ENCODE assay signal across 10 mouse cellular contexts in the genomic region with DNA sequence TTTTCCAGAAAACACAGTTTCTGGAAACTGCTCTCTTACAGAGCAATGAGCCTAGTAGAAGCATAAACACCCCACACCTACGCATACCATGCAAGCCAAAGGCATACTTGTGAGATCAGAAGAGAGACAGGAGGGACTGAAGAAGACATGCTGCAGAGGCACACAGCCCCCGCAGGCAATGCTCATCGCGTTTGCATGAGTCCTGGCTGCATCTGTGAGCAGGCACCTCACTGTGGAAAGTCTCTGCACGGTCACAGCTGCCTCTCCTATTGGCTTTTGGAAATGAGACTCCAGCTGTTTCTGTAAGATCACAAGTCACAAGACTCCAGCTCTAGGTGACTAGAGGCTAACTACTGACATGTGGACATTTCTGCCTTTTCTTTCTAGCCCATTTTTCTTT. TPM values are rescaled to one million over a fixed set of nuclear protein-coding genes. Genes with fewer than 3 reads are reported as not detected.
DNase-seq lines count a peak whose midpoint lies in the region; ATAC-seq and TF ChIP-seq lines count a peak whose summit lies in the region.
"Had no signal": no experiment of that assay in that cellular context is flagged by ENCODE, and none has a peak within 500 bp of the region (broad histone marks: within the 10 kb centered on the region; RNA-seq: fewer than 3 reads in every experiment).

No protein-coding gene starts in this region.

- TF ChIP-seq CTCF in kidney, postnatal 0 days (IDR thresholded peaks at IDR 0.05; ENCODE audit: low read depth): no peak

- H3K4me1 ChIP-seq in kidney, postnatal 0 days (replicated peaks; ENCODE audit: insufficient read depth, low read length): no peaks in the 10 kb centered on the region; the same call in 1 of the 2 replicates
- H3K4me1 ChIP-seq in ES-E14 (ENCODE audit: control insufficient read depth in 2 of 2, insufficient read depth in 2 of 2, low read length in 2 of 2, poor library complexity in 1 of 2): peaks cover 16 to 23% of the 10 kb centered on the region in 2 experiments; a peak in 3 of 4 replicates
- H3K4me1 ChIP-seq in liver, embryonic 16.5 days (ENCODE audit: control insufficient read depth, low read depth, low read length): peaks cover 54% of the 10 kb centered on the region
- H3K4me1 ChIP-seq in intestine, embryonic 15.5 days (replicated peaks): 0 out of 2 replicates have a peak, but pooled peaks cover 6% of the 10 kb centered on the region
- H3K4me1 ChIP-seq: heart, embryonic 15.5 days had no signal

- no peak overlapping the region for H3K27ac ChIP-seq in kidney, postnatal 0 days
- peak overlapping the region; percentile 32; the same call in 1 of the 2 replicates for H3K27ac ChIP-seq in ES-E14 (ENCODE audit: insufficient read depth, low read depth, low read length, poor library complexity, severe bottlenecking)
- H3K27ac ChIP-seq in liver, embryonic 16.5 days (ENCODE audit: low read length): peak overlapping the region; percentile 84
- no peak overlapping the region for H3K27ac ChIP-seq in intestine, embryonic 15.5 days
- H3K27ac ChIP-seq: heart, embryonic 15.5 days had no signal

- H3K9me3 ChIP-seq in kidney, postnatal 0 days (replicated peaks; ENCODE audit: low read length): no peaks in the 10 kb centered on the region
- H3K9me3 ChIP-seq in ES-E14 (ENCODE audit: control insufficient read depth, insufficient read depth, low read depth, low read length): no peaks in the 10 kb centered on the region
- H3K9me3 ChIP-seq in liver, embryonic 16.5 days (replicated peaks; ENCODE audit: control insufficient read depth, low read length): no peaks in the 10 kb centered on the region
- no peaks in the 10 kb centered on the region for H3K9me3 ChIP-seq in intestine, embryonic 15.5 days
- H3K9me3 ChIP-seq: heart, embryonic 15.5 days had no signal

- no peaks in the 10 kb centered on the region for H3K27me3 ChIP-seq in kidney, postnatal 0 days (ENCODE audit: insufficient read depth, low read length)
- H3K27me3 ChIP-seq in liver, embryonic 16.5 days (ENCODE audit: control insufficient read depth, insufficient read depth, low read depth, low read length): no peaks in the 10 kb centered on the region
- no peaks in the 10 kb centered on the region for H3K27me3 ChIP-seq in intestine, embryonic 15.5 days (replicated peaks)
- H3K27me3 ChIP-seq: heart, embryonic 15.5 days had no signal

- peak; percentile 29 for DNase-seq in kidney, postnatal 0 days (ENCODE audit: low spot score)
- no peak for DNase-seq in kidney, postnatal 14 days
- DNase-seq in ES-E14 (ENCODE audit: low read depth, low spot score): no peak
- DNase-seq: thymus, postnatal 36 days had no signal

- in situ Hi-C loops in ES-E14 (cut with MboI; ENCODE audit: low sequenced_read_pairs in 2 of 2, unreplicated experiment in 2 of 2): no loop called here

- no peaks in the 10 kb centered on the region for H3K36me3 ChIP-seq in kidney, postnatal 0 days (ENCODE audit: insufficient read depth, low read length)
- no peaks in the 10 kb centered on the region for H3K36me3 ChIP-seq in ES-E14 (ENCODE audit: control insufficient read depth, insufficient read depth, low read length, poor library complexity, severe bottlenecking)
- H3K36me3 ChIP-seq in liver, embryonic 16.5 days (ENCODE audit: control insufficient read depth, insufficient read depth): no peaks in the 10 kb centered on the region
- no peaks in the 10 kb centered on the region for H3K36me3 ChIP-seq in intestine, embryonic 15.5 days
- H3K36me3 ChIP-seq: heart, embryonic 15.5 days had no signal

- no peak overlapping the region for H3K4me2 ChIP-seq in kidney, postnatal 0 days (ENCODE audit: low read length)
- H3K4me2 ChIP-seq in liver, embryonic 16.5 days (ENCODE audit: low read depth, low read length): peak overlapping the region; percentile 70
- H3K4me2 ChIP-seq in intestine, embryonic 15.5 days (replicated peaks): no peak overlapping the region
- H3K4me2 ChIP-seq: heart, embryonic 15.5 days had no signal

- no peak overlapping the region for H3K9ac ChIP-seq in kidney, postnatal 0 days (ENCODE audit: low read depth, low read length)
- H3K9ac ChIP-seq in ES-E14 (ENCODE audit: insufficient read depth, low read depth, low read length, poor library complexity, severe bottlenecking): peak overlapping the region; percentile 0; the same call in 1 of the 2 replicates
- H3K9ac ChIP-seq in liver, embryonic 16.5 days (ENCODE audit: low read depth, low read length): peak overlapping the region; percentile 48
- no peak overlapping the region for H3K9ac ChIP-seq in intestine, embryonic 15.5 days
- H3K9ac ChIP-seq: heart, embryonic 15.5 days had no signal

- WGBS in kidney, postnatal 0 days: 16% methylated on average over 5 of the region's 5 CpGs
- WGBS in liver, embryonic 16.5 days (ENCODE audit: insufficient replicate concordance): 27% methylated on average over 5 of the region's 5 CpGs
- WGBS in intestine, embryonic 15.5 days: 13% methylated on average over 5 of the region's 5 CpGs

- no peak for ATAC-seq in kidney, postnatal 0 days (replicated peaks; ENCODE audit: low FRiP score, low read depth)
- peak; percentile 95 for ATAC-seq in frontal cortex, adult (ENCODE audit: low TSS enrichment)
- ATAC-seq in liver, embryonic 16.5 days (ENCODE audit: low read depth): no peak
- no peak for ATAC-seq in intestine, embryonic 15.5 days
- no peak for ATAC-seq in activated CD4-positive, CD25-positive, alpha-beta regulatory T cell, adult 4 months
- ATAC-seq in granulocyte monocyte progenitor cell, adult 5-6 weeks (replicated peaks; ENCODE audit: poor library complexity, severe bottlenecking): no peak

- no peak overlapping the region for H3K4me3 ChIP-seq in kidney, postnatal 0 days (replicated peaks; ENCODE audit: low read depth, low read length)
- peak overlapping the region in 1 of 2 experiments; percentile 2; a peak in 1 of 4 replicates for H3K4me3 ChIP-seq in ES-E14 (ENCODE audit: insufficient read depth in 1 of 2, low read depth in 1 of 2, low read length in 2 of 2, poor library complexity in 1 of 2, severe bottlenecking in 1 of 2)
- H3K4me3 ChIP-seq in liver, embryonic 16.5 days (ENCODE audit: low read depth, low read length): peak overlapping the region; percentile 47
- no peak overlapping the region for H3K4me3 ChIP-seq in intestine, embryonic 15.5 days (replicated peaks)
- H3K4me3 ChIP-seq: heart, embryonic 15.5 days had no signal

TF ChIP-seq in ES-E14, 5 proteins besides CTCF, POLR2A, EP300 and RAD21 (continues in another document):
- no peak for TF ChIP-seq MAFK (IDR thresholded peaks at IDR 0.05; ENCODE audit: insufficient read depth, low read depth, low read length)
- no peak for TF ChIP-seq HCFC1 (IDR thresholded peaks at IDR 0.05; ENCODE audit: borderline replicate concordance, insufficient read depth, low read length)

RNA-seq across cellular contexts. Expression of gene Gm9844, which starts 11.9 kb away (rescaled TPM):
- polyA plus RNA-seq in kidney, postnatal 0 days (2015; fragmentation: Nextera tagmentation; extraction: Ambion mirVana): 16.5 and 18.6 TPM in 2 replicates
- total RNA-seq in ES-E14 (2012; rRNA removed): 4.6 and 6.7 TPM in 2 replicates
- 1.2 and 1.4 TPM in 2 replicates for polyA plus RNA-seq in liver, embryonic 16.5 days (2015; fragmentation: Nextera tagmentation; extraction: Ambion mirVana)
- polyA plus RNA-seq in intestine, embryonic 15.5 days (2015; fragmentation: Nextera tagmentation; extraction: Ambion mirVana): 17.2 and 17.8 TPM in 2 replicates
- 10 to 100 TPM; 17.0 to 65.7 TPM for polyA plus RNA-seq in activated CD4-positive, CD25-positive, alpha-beta regulatory T cell, adult 4 months (2017; shearing (Covaris generic))
- 3.2 and 7.1 TPM in 2 replicates for total RNA-seq in granulocyte monocyte progenitor cell, adult 5-6 weeks (2014; fragmentation: Nextera tagmentation)
- 3.6 and 12.8 TPM in 2 replicates for total RNA-seq in granulocyte monocyte progenitor cell, adult 5-6 weeks (2017)

RNA-seq across cellular contexts. Expression of gene Lypd4, which starts 19.6 kb away (rescaled TPM):
- polyA plus RNA-seq in kidney, postnatal 0 days (2015; fragmentation: Nextera tagmentation; extraction: Ambion mirVana): not detected in 2 replicates
- total RNA-seq in ES-E14 (2012; rRNA removed): 0.18 TPM in 1 of 2 replicates, not detected in the other
- not detected in 2 replicates for polyA plus RNA-seq in liver, embryonic 16.5 days (2015; fragmentation: Nextera tagmentation; extraction: Ambion mirVana)
- polyA plus RNA-seq in intestine, embryonic 15.5 days (2015; fragmentation: Nextera tagmentation; extraction: Ambion mirVana): not detected in 2 replicates
- polyA plus RNA-seq in activated CD4-positive, CD25-positive, alpha-beta regulatory T cell, adult 4 months (2017; shearing (Covaris generic)): not detected
- not detected in 2 replicates for total RNA-seq in granulocyte monocyte progenitor cell, adult 5-6 weeks (2014; fragmentation: Nextera tagmentation)
- total RNA-seq in granulocyte monocyte progenitor cell, adult 5-6 weeks (2017): not detected in 2 replicates
- polyA plus RNA-seq: heart, embryonic 15.5 days had no signal

RNA-seq across cellular contexts. Expression of gene Dmrtc2, which starts 19.7 kb away (rescaled TPM):
- polyA plus RNA-seq in kidney, postnatal 0 days (2015; fragmentation: Nextera tagmentation; extraction: Ambion mirVana): 0.12 and 0.19 TPM in 2 replicates
- 0.53 and 0.54 TPM in 2 replicates for total RNA-seq in ES-E14 (2012; rRNA removed)
- polyA plus RNA-seq in liver, embryonic 16.5 days (2015; fragmentation: Nextera tagmentation; extraction: Ambion mirVana): not detected in 2 replicates
- not detected in 2 replicates for polyA plus RNA-seq in intestine, embryonic 15.5 days (2015; fragmentation: Nextera tagmentation; extraction: Ambion mirVana)
- polyA plus RNA-seq in activated CD4-positive, CD25-positive, alpha-beta regulatory T cell, adult 4 months (2017; shearing (Covaris generic)): not detected
- total RNA-seq in granulocyte monocyte progenitor cell, adult 5-6 weeks (2014; fragmentation: Nextera tagmentation): not detected in 2 replicates
- not detected in 2 replicates for total RNA-seq in granulocyte monocyte progenitor cell, adult 5-6 weeks (2017)
- polyA plus RNA-seq: heart, embryonic 15.5 days had no signal

RNA-seq across cellular contexts. Expression of gene Rps19, which starts 34.0 kb away (rescaled TPM):
- 2,933 and 3,330 TPM in 2 replicates for polyA plus RNA-seq in kidney, postnatal 0 days (2015; fragmentation: Nextera tagmentation; extraction: Ambion mirVana)
- total RNA-seq in ES-E14 (2012; rRNA removed): 2,686 and 2,786 TPM in 2 replicates
- polyA plus RNA-seq in liver, embryonic 16.5 days (2015; fragmentation: Nextera tagmentation; extraction: Ambion mirVana): 1,002 and 1,147 TPM in 2 replicates
- polyA plus RNA-seq in intestine, embryonic 15.5 days (2015; fragmentation: Nextera tagmentation; extraction: Ambion mirVana): 2,486 and 2,546 TPM in 2 replicates
- over 10,000 TPM; 11,194 to 11,919 TPM for polyA plus RNA-seq in activated CD4-positive, CD25-positive, alpha-beta regulatory T cell, adult 4 months (2017; shearing (Covaris generic))
- 4,360 and 4,453 TPM in 2 replicates for total RNA-seq in granulocyte monocyte progenitor cell, adult 5-6 weeks (2014; fragmentation: Nextera tagmentation)
- 1,417 and 1,663 TPM in 2 replicates for total RNA-seq in granulocyte monocyte progenitor cell, adult 5-6 weeks (2017)

RNA-seq across cellular contexts. Expression of gene Cd79a, which starts 47.0 kb away (rescaled TPM):
- 1.7 and 2.7 TPM in 2 replicates for polyA plus RNA-seq in kidney, postnatal 0 days (2015; fragmentation: Nextera tagmentation; extraction: Ambion mirVana)
- total RNA-seq in ES-E14 (2012; rRNA removed): 1.3 and 1.5 TPM in 2 replicates
- 10.5 and 13.9 TPM in 2 replicates for polyA plus RNA-seq in liver, embryonic 16.5 days (2015; fragmentation: Nextera tagmentation; extraction: Ambion mirVana)
- polyA plus RNA-seq in intestine, embryonic 15.5 days (2015; fragmentation: Nextera tagmentation; extraction: Ambion mirVana): 0.19 and 0.29 TPM in 2 replicates
- 10 to 100 TPM in 1 of 2 experiments, 1 to 10 TPM in 1; 1.7 to 22.3 TPM for polyA plus RNA-seq in activated CD4-positive, CD25-positive, alpha-beta regulatory T cell, adult 4 months (2017; shearing (Covaris generic))
- total RNA-seq in granulocyte monocyte progenitor cell, adult 5-6 weeks (2014; fragmentation: Nextera tagmentation): not detected in 2 replicates
- not detected in 2 replicates for total RNA-seq in granulocyte monocyte progenitor cell, adult 5-6 weeks (2017)

Comparison
In these comparisons a context has a peak if more than half of its experiments do, and no peak if none do; other contexts are left out.
1. H3K27ac ChIP-seq: peak in ES-E14 (single experiment) and liver, embryonic 16.5 days (single experiment); none in kidney, postnatal 0 days (single experiment) and intestine, embryonic 15.5 days (single experiment).
2. H3K9ac ChIP-seq: peak in ES-E14 (single experiment) and liver, embryonic 16.5 days (single experiment); none in kidney, postnatal 0 days (single experiment) and intestine, embryonic 15.5 days (single experiment).